Mouse (Mus musculus): Measurements from ENCODE around the gene Tnfsf10.

Gene Tnfsf10

DNA sequence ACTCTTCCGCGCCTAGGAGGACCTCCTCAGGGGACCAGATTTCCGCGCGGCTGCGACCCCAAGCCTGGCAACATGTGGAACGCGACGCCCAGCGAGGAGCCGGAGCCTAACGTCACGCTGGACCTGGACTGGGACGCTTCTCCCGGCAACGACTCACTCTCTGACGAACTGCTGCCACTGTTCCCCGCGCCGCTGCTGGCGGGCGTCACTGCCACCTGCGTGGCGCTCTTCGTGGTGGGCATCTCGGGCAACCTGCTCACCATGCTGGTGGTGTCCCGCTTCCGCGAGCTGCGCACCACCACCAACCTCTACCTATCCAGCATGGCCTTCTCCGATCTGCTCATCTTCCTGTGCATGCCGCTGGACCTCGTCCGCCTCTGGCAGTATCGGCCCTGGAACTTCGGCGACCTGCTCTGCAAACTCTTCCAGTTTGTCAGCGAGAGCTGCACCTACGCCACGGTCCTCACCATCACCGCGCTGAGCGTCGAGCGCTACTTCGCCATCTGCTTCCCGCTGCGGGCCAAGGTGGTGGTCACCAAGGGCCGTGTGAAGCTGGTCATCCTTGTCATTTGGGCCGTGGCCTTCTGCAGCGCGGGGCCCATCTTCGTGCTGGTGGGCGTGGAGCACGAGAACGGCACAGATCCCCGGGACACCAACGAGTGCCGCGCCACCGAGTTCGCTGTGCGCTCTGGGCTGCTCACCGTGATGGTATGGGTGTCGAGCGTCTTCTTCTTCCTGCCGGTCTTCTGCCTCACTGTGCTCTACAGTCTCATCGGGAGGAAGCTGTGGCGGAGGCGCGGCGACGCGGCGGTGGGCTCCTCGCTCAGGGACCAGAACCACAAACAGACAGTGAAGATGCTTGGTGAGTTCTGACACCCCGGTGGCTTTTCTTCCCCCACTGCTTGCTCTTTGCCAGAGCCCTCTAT lies 55.2 kb downstream of the Tnfsf10 start:
- DNase-seq: no peak

DNA sequence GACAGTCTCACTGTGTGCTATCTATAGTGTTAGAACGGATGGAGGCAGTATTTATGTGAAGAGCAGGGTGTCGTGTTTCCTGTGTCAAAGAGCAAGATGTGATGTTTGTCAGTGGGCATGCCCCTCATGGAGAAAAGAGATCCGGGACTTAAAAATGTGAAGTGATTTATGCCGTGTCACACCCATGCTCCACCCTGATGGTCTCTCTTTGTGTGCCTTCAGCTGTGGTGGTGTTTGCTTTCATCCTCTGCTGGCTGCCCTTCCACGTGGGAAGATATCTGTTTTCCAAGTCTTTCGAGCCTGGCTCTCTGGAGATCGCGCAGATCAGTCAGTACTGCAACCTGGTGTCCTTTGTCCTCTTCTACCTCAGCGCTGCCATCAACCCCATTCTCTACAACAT lies 57.6 kb downstream of the Tnfsf10 start:
- DNase-seq: no peak

DNA sequence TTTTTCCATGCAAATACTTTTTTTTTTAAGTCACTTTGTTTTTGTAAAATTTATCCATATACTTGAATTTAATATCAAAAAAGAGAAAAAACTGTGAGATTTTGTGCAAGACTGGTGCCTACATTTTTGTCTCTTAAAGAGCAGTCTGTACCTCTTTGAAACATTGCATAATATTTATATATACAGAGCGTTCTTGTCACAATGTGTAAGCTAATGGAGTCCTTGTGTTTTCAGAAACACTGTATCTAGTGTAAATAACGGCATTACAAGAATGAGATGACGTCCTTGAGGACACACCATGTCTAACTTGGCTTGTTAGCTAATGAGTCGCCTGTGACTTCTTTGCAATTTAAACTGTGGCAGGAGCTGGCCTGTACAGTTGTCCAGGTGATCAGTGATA lies 61.1 kb downstream of the Tnfsf10 start:
- no peak for DNase-seq

DNA sequence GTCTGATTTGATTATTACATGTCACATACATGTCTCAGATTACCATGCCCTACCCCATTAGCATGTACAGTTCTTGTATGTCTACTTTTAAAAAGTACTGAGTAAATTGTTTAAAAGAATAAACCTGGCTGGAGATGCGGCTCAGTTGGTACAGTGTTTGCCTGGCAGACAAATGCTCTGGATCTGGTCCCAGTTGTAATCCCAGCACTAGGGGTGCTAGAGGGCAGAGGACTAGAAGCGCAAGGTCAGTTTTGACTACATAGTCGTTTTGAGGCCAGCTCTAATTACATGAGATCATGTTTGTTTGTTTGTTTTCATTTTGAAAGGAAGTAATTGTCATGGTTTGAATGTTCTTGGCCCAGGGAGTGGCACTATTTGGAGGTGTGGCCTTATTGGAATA lies 68.0 kb downstream of the Tnfsf10 start:
- DNase-seq: no peak

DNA sequence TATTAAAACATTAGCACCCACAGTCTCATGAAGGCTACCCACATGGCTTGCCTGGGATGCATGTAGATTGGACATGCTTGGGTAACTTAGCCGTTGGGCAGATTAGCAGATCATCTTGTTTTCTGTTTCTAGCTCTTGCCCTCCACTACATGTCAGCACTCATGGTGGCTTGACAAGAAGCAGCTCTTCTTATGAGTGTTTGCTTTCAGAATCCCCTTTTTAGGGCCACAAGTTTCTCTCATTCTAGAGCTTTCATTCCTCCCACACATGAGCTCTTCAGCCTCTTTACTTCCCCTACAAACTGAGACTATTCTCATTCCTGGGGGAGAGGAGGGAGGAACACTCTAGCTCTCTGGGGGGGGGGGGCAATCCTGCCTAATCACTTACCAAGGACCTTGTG lies 73.1 kb downstream of the Tnfsf10 start:
- DNase-seq: no peak
